Mouse (Mus musculus) T-helper 17 cell (primary cell): Measurements from ENCODE around the gene Dnase1l2.
"Not testable (repeated sequence)": the region's sequence is repeated elsewhere in the genome, so short reads cannot be mapped to it uniquely, and the experiment has no call there.

Experiments
- in situ Hi-C, 2 experiments: fragments of 300-600 bp; cut with MboI, MseI; formaldehyde crosslinking; loops; 1 replicate in 1 of 2; 2 replicates in 1 of 2; pipeline ENCODE4 v1.15.1; 2025; ENCODE audit warnings: high pct_unique_total_duplicates in 2 of 2

Gene Dnase1l2

DNA sequence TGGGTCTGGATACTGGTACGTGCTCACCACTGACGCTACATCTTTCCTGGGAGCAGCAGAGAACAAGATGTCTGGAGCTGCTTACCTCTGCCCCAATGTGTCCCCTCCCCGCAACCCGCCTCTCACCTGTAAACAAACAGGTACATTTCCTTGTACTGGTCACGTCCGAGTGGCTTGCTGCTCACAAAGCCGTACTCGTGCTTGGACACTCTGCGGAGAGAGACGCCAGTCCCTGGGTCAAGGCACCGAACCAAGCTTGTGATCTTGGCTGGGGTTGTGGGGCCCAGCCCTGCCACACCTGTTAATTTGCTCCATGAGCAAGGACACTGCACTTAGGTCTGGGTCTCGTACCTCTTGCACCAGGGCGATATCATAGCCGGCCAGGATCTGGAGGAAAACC is 798 bp downstream of the Dnase1l2 start:
- in situ Hi-C loops, result loop anchor here in 1 of 2 experiments (5.0 kb wide), 1 partner anchor 55 kb away; no protein-coding TSS in a partner anchor

DNA sequence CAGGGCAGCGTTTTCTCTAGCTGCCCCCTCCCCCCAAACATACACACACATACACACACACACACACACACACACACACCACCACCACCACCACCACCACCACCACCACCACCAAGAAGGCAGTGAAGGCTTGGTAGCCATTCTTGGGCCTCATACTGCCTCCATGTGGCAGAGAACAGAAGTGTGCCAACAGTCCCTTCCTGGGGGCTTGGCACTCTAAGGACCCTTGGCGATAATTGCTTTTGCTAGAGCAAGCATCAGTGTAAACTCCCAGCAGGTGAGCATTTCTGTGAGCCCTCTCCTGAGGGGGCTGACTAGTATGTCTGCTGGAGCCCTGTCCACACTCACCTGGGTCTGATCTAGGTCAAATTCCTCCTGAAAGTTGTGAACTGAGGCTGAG is 1.8 kb downstream of the Dnase1l2 start:
- in situ Hi-C loops, result loop anchor here in 1 of 2 experiments (5.0 kb wide), 1 partner anchor 54 kb away; no protein-coding TSS in a partner anchor

- in situ Hi-C loops, result loop anchor here in 1 of 2 experiments (5.0 kb wide), 1 partner anchor 53 kb away; no protein-coding TSS in a partner anchor
Observed at GRCm38 (mm10) chr17:24440377-24440776, 2.5 kb downstream of the Dnase1l2 start.

- in situ Hi-C loops, result no loop called here
Observed at GRCm38 (mm10) chr17:24437016-24437415, 5.9 kb downstream of the Dnase1l2 start.

DNA sequence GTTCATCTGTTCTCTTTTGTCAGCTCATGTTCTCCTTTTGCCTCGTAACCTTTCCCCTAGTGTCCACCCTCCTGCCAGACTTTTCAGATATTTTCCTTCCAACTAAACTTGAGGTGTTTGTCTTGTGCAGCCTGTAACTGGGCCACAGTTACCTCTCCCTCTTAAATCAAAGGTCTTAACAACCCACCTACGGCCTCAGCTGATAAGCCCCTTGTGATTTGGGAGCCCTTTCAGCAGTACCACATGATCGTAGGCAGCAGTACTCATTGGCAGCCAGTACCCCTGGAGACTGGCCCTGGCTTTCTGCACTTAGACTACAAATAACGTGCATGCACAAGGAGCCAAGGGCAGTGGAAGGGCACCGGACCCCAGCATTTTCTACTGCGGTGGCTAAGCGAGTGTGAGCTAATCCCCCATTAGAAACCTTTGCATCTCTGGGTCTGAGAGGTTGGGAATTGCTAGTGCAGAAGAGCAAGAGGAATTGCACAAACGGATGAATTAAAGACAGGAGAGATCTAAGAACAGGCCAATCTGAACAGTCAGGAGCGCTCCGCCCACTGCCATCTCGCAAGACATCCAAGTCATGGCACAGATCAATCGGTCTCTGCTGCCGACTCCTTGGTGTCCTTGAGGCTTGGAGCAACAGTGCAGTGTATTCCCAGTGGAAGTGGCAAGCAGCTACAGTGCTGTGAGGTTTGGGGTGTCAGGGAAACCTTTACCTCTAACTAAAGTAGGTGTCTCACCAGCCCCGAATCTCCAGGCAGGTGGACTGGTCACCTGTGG is 13.5 kb downstream of the Dnase1l2 start:
- in situ Hi-C loops, result no loop called here

GRCm38 (mm10) chr17:24427170-24427557 is 15.7 kb downstream of the Dnase1l2 start:
- in situ Hi-C loops, result no loop called here

- in situ Hi-C loops, result no loop called here
Observed at GRCm38 (mm10) chr17:24426471-24427169, 16.3 kb downstream of the Dnase1l2 start, which contains the start of gene Eci1. Gene Eci1 (plus strand): TSS chr17:24426641.

DNA sequence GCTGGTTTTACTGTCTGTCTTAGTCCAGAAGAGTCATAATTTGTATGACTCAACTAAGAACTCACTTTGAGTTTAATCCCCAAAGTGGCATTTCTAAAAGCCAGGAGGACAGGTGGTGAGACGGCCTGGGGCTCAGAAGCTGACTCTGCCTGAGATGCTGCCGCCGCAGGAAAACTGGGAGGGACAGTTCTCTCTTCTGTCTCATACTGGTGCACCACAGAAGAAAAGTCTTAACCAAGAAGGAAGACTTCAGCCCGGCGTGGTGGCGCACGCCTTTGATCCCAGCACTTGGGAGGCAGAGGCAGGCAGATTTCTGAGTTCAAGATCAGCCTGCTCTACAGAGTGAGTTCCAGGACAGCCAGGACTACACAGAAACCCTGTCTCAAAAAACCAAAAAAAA is 17.0 kb downstream of the Dnase1l2 start:
- in situ Hi-C loops, result no loop called here

DNA sequence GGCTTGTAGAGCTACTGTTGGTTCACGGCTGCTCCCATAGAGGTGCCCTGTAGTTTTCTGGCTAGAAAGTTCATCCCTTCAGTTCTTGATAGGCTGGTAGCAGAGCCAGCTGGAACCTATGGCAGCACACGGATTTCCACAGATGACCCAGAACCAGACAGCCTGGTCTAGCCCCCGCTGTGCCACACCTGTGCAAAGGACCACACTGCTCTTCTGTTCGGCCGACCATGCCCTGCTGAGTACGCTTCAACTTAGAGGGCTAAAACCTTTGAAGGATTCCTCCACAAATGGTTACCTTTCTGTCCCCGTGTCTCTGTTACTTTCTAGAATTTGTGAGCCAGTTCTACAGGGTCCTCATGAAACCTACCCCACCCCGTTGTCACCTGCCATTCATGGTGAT is 17.6 kb downstream of the Dnase1l2 start:
- in situ Hi-C loops, result not testable (repeated sequence)

- in situ Hi-C loops, result no loop called here
Observed at GRCm38 (mm10) chr17:24424489-24424888, 18.4 kb downstream of the Dnase1l2 start.

GRCm38 (mm10) chr17:24423114-24423513 is 19.8 kb downstream of the Dnase1l2 start:
- in situ Hi-C loops, result no loop called here

DNA sequence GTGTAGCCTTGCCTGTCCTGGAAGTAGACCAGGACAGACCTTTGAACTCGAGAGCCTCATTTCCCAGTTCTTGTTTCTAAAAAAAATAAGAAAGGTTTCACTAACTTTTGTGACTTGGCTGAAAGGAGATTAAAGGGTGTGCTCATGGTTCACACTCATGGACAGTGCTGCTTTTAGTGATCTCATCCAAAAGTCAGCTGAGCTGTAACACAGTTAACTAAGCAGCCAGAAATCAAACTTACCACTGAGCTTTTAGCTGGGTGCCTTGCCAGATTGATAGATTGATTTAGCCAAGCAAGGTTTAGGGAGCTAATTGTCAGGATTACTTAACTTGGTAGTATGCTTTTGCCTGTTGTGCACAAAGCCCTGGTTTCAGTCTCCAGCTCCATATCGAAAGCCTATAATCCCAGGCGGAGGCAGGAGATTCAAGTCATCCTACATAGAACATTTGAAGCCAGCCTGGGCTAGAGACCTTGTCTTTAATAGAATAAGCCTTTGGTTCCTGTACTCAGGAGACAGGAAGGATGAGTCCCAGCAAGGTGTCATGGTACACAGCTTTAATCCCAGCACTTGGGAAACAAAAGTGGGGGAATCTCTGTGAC is 26.8 kb downstream of the Dnase1l2 start:
- in situ Hi-C loops, result no loop called here

DNA sequence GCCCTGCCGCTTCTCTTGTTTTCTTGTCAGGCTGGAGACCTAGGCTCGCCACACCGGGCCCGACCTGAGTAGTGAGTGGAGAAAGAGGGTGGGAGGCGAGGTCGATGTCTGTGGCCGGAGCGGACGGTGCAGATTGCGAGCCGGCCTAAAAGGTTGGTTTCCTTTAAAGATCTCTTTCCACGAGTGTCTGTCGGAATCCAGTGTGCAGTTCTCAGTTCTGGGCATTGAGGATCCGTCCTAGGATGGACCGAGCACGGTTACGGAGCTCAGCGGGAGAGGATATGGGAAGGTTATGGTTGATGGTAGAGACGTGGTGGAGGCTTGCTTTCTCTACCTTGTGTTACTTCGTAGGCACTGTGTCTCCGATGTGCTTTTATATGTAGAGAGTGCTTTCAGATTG is 27.9 kb downstream of the Dnase1l2 start:
- in situ Hi-C loops, result no loop called here

- in situ Hi-C loops, result no loop called here
Observed at GRCm38 (mm10) chr17:24414230-24414976, 28.5 kb downstream of the Dnase1l2 start, which contains the start of gene Rnps1. Gene Rnps1 (plus strand): TSS chr17:24414565.

GRCm38 (mm10) chr17:24413557-24414211 is 29.2 kb downstream of the Dnase1l2 start:
- in situ Hi-C loops, result no loop called here

DNA sequence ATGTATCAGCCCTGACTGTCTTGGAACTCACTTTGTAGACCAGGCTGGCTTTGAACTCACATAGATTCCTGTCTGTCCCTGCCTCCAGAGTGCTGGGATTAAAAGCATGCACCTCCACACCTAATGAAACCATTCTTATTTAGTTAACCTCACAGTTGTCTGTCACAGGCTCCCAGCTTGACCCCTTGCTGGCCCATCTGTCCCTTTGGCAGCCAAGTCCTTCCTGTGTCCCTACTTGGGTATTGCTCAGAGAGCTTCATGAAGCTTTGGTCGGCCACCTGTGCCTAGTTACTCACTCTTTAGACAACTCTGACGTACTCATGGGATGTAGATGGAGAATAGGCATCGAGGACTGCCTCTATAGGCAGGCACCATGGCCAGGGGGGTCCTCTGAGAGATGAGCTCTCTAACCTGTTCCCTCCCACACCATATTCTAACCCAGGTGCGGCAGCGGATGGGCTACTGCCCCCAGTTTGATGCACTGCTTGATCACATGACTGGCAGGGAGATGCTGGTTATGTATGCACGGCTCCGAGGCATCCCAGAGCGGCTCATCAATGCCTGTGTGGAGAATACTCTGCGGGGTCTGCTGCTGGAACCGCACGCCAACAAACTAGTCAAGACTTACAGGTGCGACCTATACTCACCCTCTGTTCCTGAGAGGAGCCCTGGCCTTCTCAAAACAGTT is 35.6 kb downstream of the Dnase1l2 start:
- in situ Hi-C loops, result no loop called here

DNA sequence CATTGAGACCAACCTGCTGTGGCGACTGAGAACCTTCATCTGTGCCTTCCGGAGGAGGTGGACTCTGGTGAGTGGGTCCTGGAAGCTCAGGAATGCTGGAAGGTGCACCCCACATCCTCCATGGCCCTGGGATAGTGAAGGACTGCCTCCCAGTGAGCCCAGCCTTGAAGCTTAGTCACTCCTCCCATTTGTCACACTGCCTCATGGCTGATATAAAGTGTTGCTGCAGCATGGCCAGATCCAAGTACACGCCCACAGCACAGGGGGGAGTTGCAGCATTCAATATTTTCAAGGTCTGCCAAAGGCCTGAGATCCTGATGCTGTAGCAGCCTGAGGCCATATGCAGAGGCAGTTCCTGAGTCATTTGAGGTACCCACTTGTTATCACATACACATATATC is 40.5 kb downstream of the Dnase1l2 start:
- in situ Hi-C loops, result no loop called here

- in situ Hi-C loops, result no loop called here
Observed at GRCm38 (mm10) chr17:24394456-24394855, 48.4 kb downstream of the Dnase1l2 start.

- in situ Hi-C loops, result no loop called here
Observed at GRCm38 (mm10) chr17:24393527-24393926, 49.4 kb downstream of the Dnase1l2 start.

DNA sequence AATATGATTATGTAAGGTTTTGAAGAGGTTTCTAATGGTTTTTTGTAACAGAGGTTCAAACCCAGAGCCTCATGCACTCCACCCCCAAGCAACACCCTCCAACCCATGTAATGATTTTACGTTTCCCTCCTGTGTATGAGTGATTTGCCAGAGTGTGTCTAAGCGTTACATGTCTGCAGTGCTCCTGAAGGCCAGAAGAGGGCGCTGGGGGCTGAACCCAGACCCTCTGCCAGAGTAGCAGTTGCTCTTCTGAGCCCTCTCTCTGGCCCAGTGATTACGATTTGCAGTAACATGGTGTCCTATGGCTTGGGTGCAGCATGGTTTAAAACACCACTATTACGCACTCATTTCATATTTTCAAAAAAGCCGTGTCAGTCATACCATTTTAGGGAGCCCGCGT is 51.8 kb downstream of the Dnase1l2 start:
- in situ Hi-C loops, result no loop called here
